Mouse (Mus musculus): Measurements from ENCODE around the gene Pacrg. TPM values are rescaled to one million over a fixed set of nuclear protein-coding genes. Genes with fewer than 3 reads are reported as not detected.
A peak's percentile ranks its signal among the peaks of the same experiment; 100 is the strongest.

Gene Pacrg
- total and polyA plus RNA-seq, 3 experiments = not detected

GRCm38 (mm10) chr17:10774468-10774867 is 65.6 kb downstream of the Pacrg start:
- no peak overlapping the region for H3K9ac ChIP-seq (ENCODE audit: control insufficient read depth, low read depth, low read length, poor library complexity, severe bottlenecking)
- no peaks in the 10 kb centered on the region for H3K36me3 ChIP-seq (ENCODE audit: control insufficient read depth in 1 of 2, insufficient read depth in 2 of 2, low read length in 2 of 2)
- no peak overlapping the region for H3K27ac ChIP-seq (ENCODE audit: control insufficient read depth, low read depth, low read length)
- TF ChIP-seq ZNF384 (IDR thresholded peaks at IDR 0.05; ENCODE audit: low read depth, low read length) (no peak), CHD2 (IDR thresholded peaks at IDR 0.05; ENCODE audit: low read length) (no peak), HCFC1 (IDR thresholded peaks at IDR 0.05; ENCODE audit: low read depth, low read length) (no peak), JUND (IDR thresholded peaks at IDR 0.05; ENCODE audit: low read depth, low read length) (no peak), SIN3A (IDR thresholded peaks at IDR 0.05; ENCODE audit: low read length) (no peak), MAFK (IDR thresholded peaks at IDR 0.05; ENCODE audit: borderline replicate concordance, low read depth, low read length) (no peak), BHLHE40 (IDR thresholded peaks at IDR 0.05; ENCODE audit: borderline replicate concordance, low read depth, low read length) (no peak), MYC (IDR thresholded peaks at IDR 0.05; ENCODE audit: low read depth, low read length) (no peak), ZMIZ1 (IDR thresholded peaks at IDR 0.05; ENCODE audit: low read depth, low read length) (no peak), UBTF (IDR thresholded peaks at IDR 0.05; ENCODE audit: borderline replicate concordance, insufficient read depth, low read depth, low read length) (no peak)
- H3K79me2 ChIP-seq (ENCODE audit: control insufficient read depth, insufficient read depth, low read length, poor library complexity) = no peaks in the 10 kb centered on the region
- no peak overlapping the region for H3K4me3 ChIP-seq (ENCODE audit: control insufficient read depth in 1 of 2, insufficient read depth in 1 of 2, low read depth in 2 of 2, low read length in 2 of 2)
- DNase-seq (ENCODE audit: low read depth, low spot score) = no peak
- H3K27me3 ChIP-seq (ENCODE audit: control insufficient read depth in 1 of 2, insufficient read depth in 2 of 2, low read length in 2 of 2) = peaks cover 0 to 3% of the 10 kb centered on the region in 2 experiments; a peak in 2 of 4 replicates
- no peaks in the 10 kb centered on the region for H3K4me1 ChIP-seq (ENCODE audit: control insufficient read depth in 1 of 2, insufficient read depth in 2 of 2, low read length in 2 of 2)
- H3K9me3 ChIP-seq (replicated peaks; ENCODE audit: insufficient read depth, low read length) = no peaks in the 10 kb centered on the region

- Histone ChIP-seq H3K27me3 (ENCODE audit: control insufficient read depth in 1 of 2, insufficient read depth in 2 of 2, low read length in 2 of 2) (peaks cover 0 to 4% of the 10 kb centered on the region in 2 experiments; a peak in 2 of 4 replicates), H3K9ac (ENCODE audit: control insufficient read depth, low read depth, low read length, poor library complexity, severe bottlenecking) (no peak overlapping the region), H3K4me1 (ENCODE audit: control insufficient read depth in 1 of 2, insufficient read depth in 2 of 2, low read length in 2 of 2) (no peaks in the 10 kb centered on the region), H3K27ac (ENCODE audit: control insufficient read depth, low read depth, low read length) (no peak overlapping the region), H3K9me3 (replicated peaks; ENCODE audit: insufficient read depth, low read length) (no peaks in the 10 kb centered on the region), H3K79me2 (ENCODE audit: control insufficient read depth, insufficient read depth, low read length, poor library complexity) (no peaks in the 10 kb centered on the region), H3K36me3 (ENCODE audit: control insufficient read depth in 1 of 2, insufficient read depth in 2 of 2, low read length in 2 of 2) (no peaks in the 10 kb centered on the region), H3K4me3 (ENCODE audit: control insufficient read depth in 1 of 2, insufficient read depth in 1 of 2, low read depth in 2 of 2, low read length in 2 of 2) (no peak overlapping the region)
- no peak for TF ChIP-seq EP300 (IDR thresholded peaks at IDR 0.05; ENCODE audit: low read depth in 1 of 2, low read length in 2 of 2)
- TF ChIP-seq RCOR1 (IDR thresholded peaks at IDR 0.05; ENCODE audit: low read depth, low read length) = no peak
- peak; percentile 2 for DNase-seq (ENCODE audit: low read depth, low spot score)
These were observed 67.9 kb downstream of the Pacrg start for GRCm38 (mm10) chr17:10772207-10772606.

- peaks cover 0 to 6% of the 10 kb centered on the region in 2 experiments; a peak in 2 of 4 replicates for H3K27me3 ChIP-seq (ENCODE audit: control insufficient read depth in 1 of 2, insufficient read depth in 2 of 2, low read length in 2 of 2)
- H3K27ac ChIP-seq (ENCODE audit: control insufficient read depth, low read depth, low read length) = no peak overlapping the region
- no peak overlapping the region for H3K9ac ChIP-seq (ENCODE audit: control insufficient read depth, low read depth, low read length, poor library complexity, severe bottlenecking)
- TF ChIP-seq MEF2A (IDR thresholded peaks at IDR 0.05; ENCODE audit: extremely low read depth, insufficient replicate concordance, low read depth, low read length, poor library complexity, severe bottlenecking) = no peak
- no peak for TF ChIP-seq ZMIZ1 (IDR thresholded peaks at IDR 0.05; ENCODE audit: low read depth, low read length)
- no peak for TF ChIP-seq ETS1 (IDR thresholded peaks at IDR 0.05; ENCODE audit: low read depth, low read length)
- no peak for TF ChIP-seq HCFC1 (IDR thresholded peaks at IDR 0.05; ENCODE audit: low read depth, low read length)
- TF ChIP-seq MAZ (IDR thresholded peaks at IDR 0.05; ENCODE audit: low read depth, low read length) = no peak
- no peak for TF ChIP-seq POLR2A (IDR thresholded peaks at IDR 0.05; ENCODE audit: control insufficient read depth in 1 of 2, insufficient read depth in 1 of 2, low read depth in 1 of 2, low read length in 2 of 2, poor library complexity in 1 of 2)
- TF ChIP-seq GABPA (IDR thresholded peaks at IDR 0.05; ENCODE audit: low read depth, low read length) = no peak
- no peak for TF ChIP-seq E2F4 (IDR thresholded peaks at IDR 0.05; ENCODE audit: borderline replicate concordance, low read depth, low read length)
- no peak for TF ChIP-seq TBP (IDR thresholded peaks at IDR 0.05; ENCODE audit: low read depth, low read length)
- no peak for TF ChIP-seq GATA1 (IDR thresholded peaks at IDR 0.05; ENCODE audit: low read depth, low read length)
- TF ChIP-seq KAT2A (conservative IDR thresholded peaks at IDR 0.05; ENCODE audit: low read depth, low read length) = no peak
- no peak for TF ChIP-seq MAX (IDR thresholded peaks at IDR 0.05; ENCODE audit: low read length)
- TF ChIP-seq MAFK (IDR thresholded peaks at IDR 0.05; ENCODE audit: borderline replicate concordance, low read depth, low read length) = no peak
- no peak for TF ChIP-seq BHLHE40 (IDR thresholded peaks at IDR 0.05; ENCODE audit: borderline replicate concordance, low read depth, low read length)
- no peak for TF ChIP-seq MXI1 (IDR thresholded peaks at IDR 0.05; ENCODE audit: low read depth, low read length)
- no peak for TF ChIP-seq TCF12 (IDR thresholded peaks at IDR 0.05; ENCODE audit: low read depth, low read length)
- TF ChIP-seq CHD2 (IDR thresholded peaks at IDR 0.05; ENCODE audit: low read length) = no peak
- H3K79me2 ChIP-seq (ENCODE audit: control insufficient read depth, insufficient read depth, low read length, poor library complexity) = no peaks in the 10 kb centered on the region
- DNase-seq (ENCODE audit: low read depth, low spot score) = no peak
- H3K4me1 ChIP-seq (ENCODE audit: control insufficient read depth in 1 of 2, insufficient read depth in 2 of 2, low read length in 2 of 2) = no peaks in the 10 kb centered on the region
- no peaks in the 10 kb centered on the region for H3K36me3 ChIP-seq (ENCODE audit: control insufficient read depth in 1 of 2, insufficient read depth in 2 of 2, low read length in 2 of 2)
- no peaks in the 10 kb centered on the region for H3K9me3 ChIP-seq (replicated peaks; ENCODE audit: insufficient read depth, low read length)
- H3K4me3 ChIP-seq (ENCODE audit: control insufficient read depth in 1 of 2, insufficient read depth in 1 of 2, low read depth in 2 of 2, low read length in 2 of 2) = no peak overlapping the region
These were observed 70.2 kb downstream of the Pacrg start for GRCm38 (mm10) chr17:10769873-10770272.

Data from MEL (cell line).